Mouse (Mus musculus) liver, embryonic 14.5 days (tissue): Measurements from ENCODE around the gene Zfhx2. TPM values are rescaled to one million over a fixed set of nuclear protein-coding genes. Genes with fewer than 3 reads are reported as not detected.

Source experiments
- ATAC-seq: fragments of 200-750 bp; cut with Nextera tagmentation; 2 replicates; pipeline ENCODE4 v1.8.0; 2017; ENCODE audit warnings: moderate number of reproducible peaks, mild to moderate bottlenecking, moderate library complexity; ENCODE audit not compliant: insufficient read depth
- DNase-seq, 3 experiments: peaks; one replicate each; pipeline ENCODE4 v3.0.0-alpha.2; 2012 to 2013; ENCODE audit warnings: low read depth in 3 of 3, low spot score in 3 of 3
- H3K27ac ChIP-seq: fragments of 300-500 bp; sonication (generic); 2 replicates; pipeline ENCODE4 v1.5.1; 2014; ENCODE audit warnings: moderate library complexity, mild to moderate bottlenecking, control low read depth, inconsistent platforms
- H3K27me3 ChIP-seq: fragments of 300-500 bp; sonication (generic); 2 replicates; pipeline ENCODE4 v1.6.1; 2014; ENCODE audit warnings: mild to moderate bottlenecking, low read length, moderate library complexity; ENCODE audit not compliant: control insufficient read depth, insufficient read depth
- H3K36me3 ChIP-seq: fragments of 300-500 bp; sonication (generic); replicated peaks from 2 replicates; pipeline ENCODE4 v1.6.1; 2014; ENCODE audit warnings: low read depth; ENCODE audit not compliant: control insufficient read depth, insufficient read depth
- H3K4me1 ChIP-seq, 2 experiments: fragments of 200-500 bp in 1 of 2; fragments of 300-500 bp in 1 of 2; sonication (generic) in 1 of 2; replicated peaks; 2 replicates each; pipeline ENCODE4 v1.6.1; 2012 to 2014; ENCODE audit warnings: antibody characterized with exemption in 1 of 2, inconsistent platforms in 1 of 2, low read length in 1 of 2; ENCODE audit not compliant: control insufficient read depth in 2 of 2, insufficient read depth in 2 of 2
- H3K4me2 ChIP-seq: fragments of 300-500 bp; sonication (generic); 2 replicates; pipeline ENCODE4 v1.6.1; 2014; ENCODE audit warnings: low read depth, mild to moderate bottlenecking, control low read depth, moderate library complexity
- H3K4me3 ChIP-seq, 2 experiments: fragments of 200-500 bp in 1 of 2; fragments of 300-500 bp in 1 of 2; sonication (generic) in 1 of 2; 2 replicates each; pipeline ENCODE4 v1.5.1; 2012 to 2014; ENCODE audit warnings: low read depth in 2 of 2, low read length in 2 of 2, mild to moderate bottlenecking in 2 of 2, control low read depth in 1 of 2, inconsistent platforms in 1 of 2, moderate library complexity in 1 of 2; ENCODE audit not compliant: insufficient read depth in 1 of 2
- H3K9ac ChIP-seq: fragments of 300-500 bp; sonication (generic); replicated peaks from 2 replicates; pipeline ENCODE4 v1.6.1; 2014; ENCODE audit warnings: mild to moderate bottlenecking, control low read depth, moderate library complexity
- H3K9me3 ChIP-seq: fragments of 300-500 bp; sonication (generic); 2 replicates; pipeline ENCODE4 v1.6.1; 2016; ENCODE audit warnings: low read length, mixed read lengths; ENCODE audit not compliant: control insufficient read depth
- CTCF ChIP-seq: IDR thresholded peaks from 2 replicates; pipeline ENCODE4 v1.5.1; 2016; ENCODE audit warnings: antibody characterized with exemption, low read depth, control low read depth
- EP300 ChIP-seq: IDR thresholded peaks from 2 replicates; pipeline ENCODE4 v1.6.1; 2016; ENCODE audit warnings: antibody characterized with exemption, low read depth
- WGBS: fragments of 180-500 bp; shearing (Covaris S2); extraction: QIAGEN DNeasy Blood & Tissue Kit; methylation state at CpG from one replicate; pipeline ENCODE4 v1.1.7; 2014; ENCODE audit not compliant: insufficient replicate concordance; 5-methylcytosine and 5-hydroxymethylcytosine counted together
- polyA plus RNA-seq, 2 experiments: library from polyadenylated mRNA; depleted of rRNA in 1 of 2; stranded (reverse) in 1 of 2; unstranded in 1 of 2; fragments of >200 nt; fragmentation: Nextera tagmentation in 1 of 2; extraction: Ambion mirVana in 1 of 2; gene quantifications; 2 replicates each; pipeline versions ENCODE4 v1.2.1 to v1.2.3; 2012 to 2014

Gene Zfhx2
- polyA plus RNA-seq, 2 experiments: 0.29 to 0.61 TPM

- no peak overlapping the region for H3K4me3 ChIP-seq
- no peak overlapping the region for H3K4me2 ChIP-seq
- H3K27me3 ChIP-seq: no peaks in the 10 kb centered on the region
- ATAC-seq (no peak), DNase-seq (no peak)
- TF ChIP-seq CTCF: peak; percentile 23; the same call in 1 of the 2 replicates
- no peak for TF ChIP-seq EP300
- WGBS: 52% methylated on average over 6 of the region's 6 CpGs
- H3K4me1 ChIP-seq: 0 out of 4 replicates have a peak, but pooled peaks cover 2 to 3% of the 10 kb centered on the region in 2 experiments
- H3K9me3 ChIP-seq: no peaks in the 10 kb centered on the region
- H3K36me3 ChIP-seq: peaks cover 4% of the 10 kb centered on the region
- no peak overlapping the region for H3K9ac ChIP-seq
- H3K27ac ChIP-seq: no peak overlapping the region
These were observed 64.5 kb downstream of the Zfhx2 start for GRCm38 (mm10) chr14:55027653-55028052.

- Histone ChIP-seq H3K27me3 (no peaks in the 10 kb centered on the region), H3K9ac (no peak overlapping the region), H3K4me3 (no peak overlapping the region), H3K36me3 (peaks cover 8% of the 10 kb centered on the region), H3K4me1 (0 out of 4 replicates have a peak, but pooled peaks cover 2 to 3% of the 10 kb centered on the region in 2 experiments), H3K27ac (no peak overlapping the region), H3K9me3 (no peaks in the 10 kb centered on the region), H3K4me2 (no peak overlapping the region)
- ATAC-seq (no peak), DNase-seq (no peak)
- WGBS: 28% methylated on average over 5 of the region's 5 CpGs
- no peak for TF ChIP-seq CTCF
- no peak for TF ChIP-seq EP300
These were observed 64.9 kb downstream of the Zfhx2 start for GRCm38 (mm10) chr14:55027251-55027650.

DNA sequence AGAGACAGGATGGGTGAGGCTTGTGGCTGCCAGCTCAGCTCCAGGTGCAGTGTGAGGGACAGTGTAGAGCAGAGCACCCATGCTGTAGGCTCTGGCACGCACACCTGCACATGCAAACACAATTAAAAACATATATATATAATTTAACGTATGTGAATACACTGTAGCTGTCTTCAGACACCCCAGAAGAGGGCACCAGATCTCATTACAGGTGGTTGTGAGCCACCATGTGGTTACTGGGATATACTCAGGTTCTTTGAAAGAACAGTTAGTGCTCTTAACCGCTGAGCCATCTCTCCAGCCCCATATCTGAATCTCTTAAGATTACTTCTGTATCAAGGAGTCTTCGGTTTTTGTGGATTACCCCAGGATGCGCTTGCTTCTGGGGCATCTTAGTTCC is 66.6 kb downstream of the Zfhx2 start:
- Histone ChIP-seq H3K27ac (no peak overlapping the region), H3K27me3 (no peaks in the 10 kb centered on the region), H3K4me2 (no peak overlapping the region), H3K4me1 (0 out of 4 replicates have a peak, but pooled peaks cover 2 to 3% of the 10 kb centered on the region in 2 experiments), H3K9me3 (no peaks in the 10 kb centered on the region), H3K36me3 (peaks cover 24% of the 10 kb centered on the region), H3K9ac (no peak overlapping the region), H3K4me3 (no peak overlapping the region)
- TF ChIP-seq EP300 (no peak), CTCF (peak; percentile 12; the same call in 1 of the 2 replicates)
- WGBS: 72% methylated on average over 5 of the region's 5 CpGs
- no peak for DNase-seq
- no peak for ATAC-seq

- TF ChIP-seq EP300 (no peak), CTCF (peak; percentile 77)
- H3K4me3 ChIP-seq: no peak overlapping the region
- no peak overlapping the region for H3K27ac ChIP-seq
- H3K4me2 ChIP-seq: no peak overlapping the region
- no peaks in the 10 kb centered on the region for H3K27me3 ChIP-seq
- H3K9ac ChIP-seq: no peak overlapping the region
- 66% methylated on average over 7 of the region's 7 CpGs for WGBS
- H3K36me3 ChIP-seq: peaks cover 24% of the 10 kb centered on the region
- ATAC-seq (no peak), DNase-seq (peak in 2 of 3 experiments; percentile 39 to 40)
- no peaks in the 10 kb centered on the region for H3K4me1 ChIP-seq
- H3K9me3 ChIP-seq: no peaks in the 10 kb centered on the region
These were observed 67.9 kb downstream of the Zfhx2 start for GRCm38 (mm10) chr14:55024236-55024635.

GRCm38 (mm10) chr14:55023011-55023410 is 69.1 kb downstream of the Zfhx2 start:
- H3K4me3 ChIP-seq: no peak overlapping the region
- TF ChIP-seq CTCF: no peak
- TF ChIP-seq EP300: no peak
- no peaks in the 10 kb centered on the region for H3K4me1 ChIP-seq
- no peaks in the 10 kb centered on the region for H3K9me3 ChIP-seq
- no peak overlapping the region for H3K9ac ChIP-seq
- H3K27ac ChIP-seq: no peak overlapping the region
- H3K4me2 ChIP-seq: no peak overlapping the region
- no peaks in the 10 kb centered on the region for H3K27me3 ChIP-seq
- 87% methylated on average over 15 of the region's 15 CpGs for WGBS
- DNase-seq (no peak), ATAC-seq (no peak)
- peaks cover 24% of the 10 kb centered on the region for H3K36me3 ChIP-seq
